Mouse (Mus musculus) inflammation-experienced regulatory T-cells (primary cell): ENCODE data around the gene Olfr943. TPM values are rescaled to one million over a fixed set of nuclear protein-coding genes. Genes with fewer than 3 reads are reported as not detected.

Source experiments
- polyA plus RNA-seq, 2 experiments: library from polyadenylated mRNA; unstranded; fragments of 100-300 nt; shearing (Covaris generic); gene quantifications; one replicate each; pipeline ENCODE4 v1.2.1; 2017

Gene Olfr943
- polyA plus RNA-seq = 1 to 10 TPM in 1 of 2 experiments, under 1 TPM in 1; 0.19 to 1.1 TPM

GRCm38 (mm10) chr9:39166004-39166403, at the start of gene Olfr943:
Gene Olfr943, plus strand, starts transcription at chr9:39166304.

DNA sequence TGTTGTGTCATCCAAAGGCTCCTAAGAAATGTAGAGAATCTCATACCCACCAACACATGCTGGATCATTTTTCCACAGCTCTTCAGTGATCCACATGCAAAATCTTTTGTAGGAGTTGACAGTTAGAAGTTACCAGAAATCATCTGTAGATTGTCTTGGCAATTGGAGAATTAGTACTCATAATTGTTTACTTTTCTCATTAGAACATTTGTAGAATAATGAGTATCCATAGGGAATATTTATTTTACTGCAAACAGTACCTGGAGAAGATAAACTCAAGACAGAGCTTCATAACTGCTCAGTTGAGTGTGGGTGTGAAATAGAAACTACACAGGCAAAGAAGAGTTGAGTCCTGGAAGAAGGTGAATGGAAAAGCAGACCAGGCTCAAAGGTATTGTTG, 38.3 kb upstream of the Olfr943 start, which contains the start of gene Olfr27:
Gene Olfr27, plus strand, starts transcription at position 301 of the 400 bp plus-strand sequence.

GRCm38 (mm10) chr9:39201620-39202019, 35.5 kb downstream of the Olfr943 start, which contains the start of gene Olfr944:
Gene Olfr944, plus strand, starts transcription at chr9:39201920.

Other genes with a start within 250 kb of the Olfr943 start
- not detected for gene Olfr930, start 236.5 kb upstream of the Olfr943 start, polyA plus RNA-seq
- gene Olfr933, start 194.0 kb upstream of the Olfr943 start, polyA plus RNA-seq = under 1 TPM in 1 of 2 experiments, not detected in 1; 0.18 TPM
- gene Olfr934, start 178.0 kb upstream of the Olfr943 start, polyA plus RNA-seq = not detected
- gene Olfr935, start 166.6 kb upstream of the Olfr943 start, polyA plus RNA-seq = under 1 TPM in 1 of 2 experiments, not detected in 1; 0.16 TPM
- gene Olfr146, start 142.9 kb upstream of the Olfr943 start, polyA plus RNA-seq = under 1 TPM in 1 of 2 experiments, not detected in 1; 0.99 TPM
- not detected for gene Olfr937, start 101.4 kb upstream of the Olfr943 start, polyA plus RNA-seq
- gene Olfr938, start 87.4 kb upstream of the Olfr943 start, polyA plus RNA-seq = not detected
- gene Olfr27, start 38.2 kb upstream of the Olfr943 start, polyA plus RNA-seq = not detected
- not detected for gene Olfr944, start 35.6 kb downstream of the Olfr943 start, polyA plus RNA-seq
- gene Olfr1537, start 83.7 kb downstream of the Olfr943 start, polyA plus RNA-seq = not detected
- under 1 TPM in 1 of 2 experiments, not detected in 1; 0.24 TPM for gene Olfr945, start 110.5 kb downstream of the Olfr943 start, polyA plus RNA-seq
- not detected for gene Olfr948, start 159.7 kb downstream of the Olfr943 start, polyA plus RNA-seq
- gene Olfr951, start 221.1 kb downstream of the Olfr943 start, polyA plus RNA-seq = not detected